Mouse (Mus musculus) cerebellum, postnatal 14 days (tissue): ENCODE measurements at regions not wholly inside any gene's neighbourhood (a gene's known extent, or its start where the extent isn't known, plus 50 kb on each side); places are given as distances from the start of the nearest gene placed in this dataset.

Source experiments
- DNase-seq, 2 experiments: peaks; one replicate each; pipeline ENCODE4 v3.0.0; 2021; ENCODE audit warnings: mixed read lengths in 2 of 2

- no peak for DNase-seq
These were observed 260.7 kb downstream of the 1700064H15Rik start for GRCm38 (mm10) chr3:19367761-19368160.
